Mouse (Mus musculus): ENCODE results near the gene Snx7.

DNA sequence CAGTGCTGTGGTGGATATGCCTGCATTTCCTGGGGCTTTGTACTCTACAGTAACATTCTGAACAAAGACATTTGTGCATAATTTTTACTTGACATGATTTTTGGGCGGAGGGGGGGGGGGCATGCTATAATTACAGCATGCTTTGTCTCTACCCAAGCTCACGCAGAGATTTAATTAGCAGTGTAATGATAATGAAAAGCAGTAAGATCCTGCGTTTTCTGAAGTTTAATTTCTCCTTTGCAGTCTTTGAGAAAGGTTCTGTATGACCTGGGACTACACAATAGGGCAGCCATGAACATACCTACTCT is 16.7 kb downstream of the Snx7 start:
- no peak for TF ChIP-seq CTCF (IDR thresholded peaks at IDR 0.05; ENCODE audit: borderline replicate concordance, control insufficient read depth, extremely low read depth, insufficient read depth, low read length, poor library complexity)
- TF ChIP-seq POLR2A (IDR thresholded peaks at IDR 0.05; ENCODE audit: control insufficient read depth, extremely low read depth, insufficient read depth, low read length, poor library complexity), result no peak
